Mouse (Mus musculus) gastrocnemius, postnatal 10 days (tissue): Measurements from ENCODE around the gene Med7. TPM values are rescaled to one million over a fixed set of nuclear protein-coding genes. Genes with fewer than 3 reads are reported as not detected.
"Not testable (repeated sequence)": the region's sequence is repeated elsewhere in the genome, so short reads cannot be mapped to it uniquely, and the experiment has no call there.

Experiments used
- DNase-seq: peaks from one replicate; pipeline ENCODE4 v3.0.0; 2021; ENCODE audit warnings: mixed read lengths
- long read RNA-seq, 2 experiments: library from polyadenylated mRNA; stranded (forward); transcript quantifications; one replicate each; pipeline ENCODE4 v2.0.0; 2021
- total RNA-seq, 2 experiments: library from RNA; stranded (reverse); gene quantifications; 2 replicates each; pipeline ENCODE4 v1.2.3; 2021

The Med7 gene
- 10 to 100 TPM; 17.4 to 18.4 TPM for total RNA-seq
- long read RNA-seq, experiment 1, transcript Med7-203 (3 exons, 2,547 nt): major isoform, 8 of 17 reads
- long read RNA-seq, experiment 1, partial matches to known transcripts: 0 of 17 reads
- long read RNA-seq, experiment 1, other reads (novel, unspliced or antisense): 1 of 17 reads
- long read RNA-seq, experiment 2, partial matches to known transcripts: 0 of 11 reads
- long read RNA-seq, experiment 2, other reads (novel, unspliced or antisense): 1 of 11 reads

DNA sequence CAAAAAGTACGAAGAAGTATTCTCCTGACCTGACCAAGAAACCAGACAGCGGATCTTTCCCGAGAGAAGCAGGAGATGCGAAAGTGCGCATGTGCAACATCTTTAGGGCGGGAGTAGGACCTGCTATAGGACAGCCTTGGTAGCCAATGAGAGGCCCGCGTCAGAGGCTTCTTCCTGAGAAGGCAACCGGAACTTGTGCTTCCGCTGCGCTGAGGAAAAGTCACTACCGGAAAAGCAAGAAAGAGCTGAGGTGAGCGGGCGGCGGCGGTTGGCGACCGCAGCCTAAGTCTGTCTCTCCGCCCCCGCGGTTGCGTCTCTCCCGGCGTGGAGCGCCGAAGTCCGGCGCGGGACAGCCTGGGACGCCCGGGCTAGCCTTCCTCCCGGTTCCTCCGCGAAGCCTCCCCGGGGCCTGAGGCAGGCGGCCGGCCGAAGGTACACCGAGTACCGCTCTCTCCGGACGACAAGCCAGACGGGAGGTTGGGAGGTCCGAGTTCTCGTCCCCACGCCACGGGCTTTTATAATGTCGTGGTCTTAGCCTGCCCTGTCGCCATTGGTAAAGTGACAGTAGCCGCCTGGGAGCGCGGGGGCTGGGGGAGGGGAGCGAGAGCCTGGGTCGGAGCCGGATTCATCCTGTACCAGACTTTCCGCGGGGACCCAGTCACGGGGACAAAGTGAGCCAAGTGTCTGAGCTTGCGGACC, at the start of gene Med7:
Gene Med7 (plus strand): TSS at position 166 of the 699 bp plus-strand sequence.
- peak; percentile 89 for DNase-seq

DNA sequence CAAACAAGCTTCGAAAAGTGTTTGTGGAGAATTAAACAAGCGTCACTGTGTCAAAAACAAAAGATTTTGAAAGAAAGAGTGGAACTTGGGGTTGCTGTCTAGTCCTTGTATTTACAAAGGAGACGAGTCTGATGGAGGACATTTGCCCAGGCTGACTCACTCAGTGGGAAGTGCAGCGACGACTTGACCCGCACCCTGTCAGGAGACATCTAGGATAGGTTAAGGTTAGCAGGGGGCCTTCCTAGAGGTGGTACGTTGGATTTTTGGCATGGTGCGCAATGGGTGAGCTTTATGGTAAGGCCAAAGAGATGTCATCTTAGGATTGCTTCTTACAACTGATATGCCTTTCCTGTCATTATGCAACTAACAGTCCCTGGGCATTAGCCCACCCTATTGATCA, 49.7 kb upstream of the Med7 start:
- no peak for DNase-seq

DNA sequence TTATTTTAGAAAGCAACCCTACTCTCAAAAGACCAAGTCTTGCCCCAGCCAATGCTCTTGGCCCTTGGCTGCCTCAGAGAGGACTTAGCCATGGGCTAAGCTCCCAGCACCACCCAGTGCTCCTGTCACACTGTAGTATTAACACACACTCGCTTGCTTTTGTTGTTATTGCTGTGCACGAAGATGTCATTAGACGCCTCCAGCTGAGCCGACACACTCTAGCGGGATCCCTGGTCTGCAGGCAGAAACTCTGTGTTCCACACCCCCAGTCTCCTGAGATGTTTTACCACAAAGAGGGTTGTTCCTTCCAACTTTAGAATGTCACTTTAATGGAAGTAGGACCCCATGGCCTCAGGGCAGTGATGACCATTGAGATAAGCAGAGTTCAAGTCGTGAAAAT, 48.3 kb upstream of the Med7 start:
- DNase-seq: no peak

DNA sequence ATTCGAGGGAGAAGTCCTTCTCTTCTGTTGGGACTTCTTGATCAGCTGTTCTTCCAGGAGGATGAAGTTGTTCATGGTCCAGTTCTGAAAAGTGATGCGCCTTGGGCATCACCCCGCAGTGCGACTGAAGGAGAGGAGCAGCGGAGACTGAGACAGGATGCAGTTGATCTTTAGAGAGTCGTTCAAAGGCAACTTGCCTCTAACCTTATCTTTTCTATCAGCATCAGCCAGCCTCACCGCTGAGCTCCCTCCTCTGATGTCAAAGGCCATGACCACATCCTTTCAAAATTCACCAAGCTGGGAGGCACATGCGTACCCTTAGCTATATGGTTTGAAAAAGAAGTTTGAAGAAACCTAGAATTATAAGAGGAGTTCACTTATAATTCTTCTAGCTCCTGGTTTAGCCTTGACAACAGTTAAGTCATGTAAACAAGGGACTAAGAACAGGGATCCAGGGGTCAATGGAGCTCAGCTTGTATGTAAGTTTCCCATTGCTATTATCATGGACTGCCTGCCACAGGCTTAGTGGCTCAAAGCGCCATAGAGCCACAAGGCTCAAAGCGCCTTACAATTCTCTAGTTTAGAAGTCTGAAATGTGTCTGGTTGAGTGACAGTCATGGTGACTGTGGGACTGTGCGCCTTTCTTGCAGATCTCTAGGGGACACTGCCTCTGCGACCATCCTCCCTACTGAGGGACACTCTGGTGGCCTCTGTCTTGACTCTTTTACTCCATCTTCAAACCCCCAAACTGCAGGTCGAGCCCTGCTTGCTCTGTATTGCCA, 47.2 kb upstream of the Med7 start, which contains the start of gene Itk:
Gene Itk (minus strand): TSS at position 180 of the 782 bp plus-strand sequence.
- no peak for DNase-seq

DNA sequence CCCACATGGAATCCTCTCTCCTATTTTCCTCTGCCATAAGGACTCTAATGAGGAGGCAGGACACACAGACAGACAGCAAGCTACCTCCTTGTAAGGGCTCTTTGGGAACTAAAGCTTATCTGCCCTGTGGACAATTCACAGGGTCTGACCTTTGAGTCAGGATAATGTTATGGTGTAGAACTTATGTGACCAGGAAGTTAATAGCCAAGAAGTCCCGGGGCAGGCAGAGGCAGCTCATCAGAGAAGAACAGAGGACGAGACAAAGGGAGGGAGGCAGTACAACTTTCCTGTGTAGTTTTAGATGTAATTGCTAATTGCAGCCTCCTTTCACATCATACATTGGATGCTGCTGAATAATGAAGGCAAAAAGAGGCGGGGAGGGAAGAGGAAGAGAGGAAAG, 46.1 kb upstream of the Med7 start:
- DNase-seq: no peak

DNA sequence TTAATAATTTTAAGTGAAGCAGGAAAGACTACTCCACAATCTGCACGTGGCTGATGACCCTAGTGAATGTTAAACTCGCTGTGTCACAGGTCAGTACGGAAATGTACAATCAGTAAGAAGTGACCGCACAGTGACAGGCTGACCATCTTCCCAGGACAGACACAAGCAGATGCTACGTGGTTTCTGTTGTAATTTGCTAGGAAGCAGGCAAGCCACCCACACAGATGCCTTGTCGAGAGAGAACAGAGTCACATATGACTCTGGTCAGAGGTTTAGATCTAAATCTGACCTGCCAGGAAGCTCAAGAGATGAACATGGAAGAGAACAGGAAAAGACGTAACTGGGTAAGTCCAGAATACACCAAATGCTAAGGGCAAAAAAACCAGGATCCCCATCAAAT, 43.8 kb upstream of the Med7 start:
- DNase-seq: no peak

DNA sequence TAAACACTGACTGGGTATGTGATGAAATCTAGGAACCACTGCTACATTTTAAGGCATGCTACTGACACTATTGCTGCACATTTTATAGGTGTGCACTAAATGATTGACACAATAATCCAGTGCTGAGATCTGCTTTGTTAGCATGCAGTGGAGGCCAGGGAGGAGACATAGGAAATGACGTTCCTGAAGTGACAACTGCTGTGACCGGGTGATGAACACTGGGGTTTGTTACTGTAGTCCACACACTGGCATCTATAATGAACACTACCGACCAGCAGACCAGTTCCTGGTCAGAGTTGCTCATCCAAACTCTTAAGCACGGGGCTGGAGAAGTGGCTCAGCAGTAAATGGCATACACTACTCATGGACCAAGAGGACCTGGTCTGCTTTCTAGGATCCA, 43.3 kb upstream of the Med7 start:
- no peak for DNase-seq

DNA sequence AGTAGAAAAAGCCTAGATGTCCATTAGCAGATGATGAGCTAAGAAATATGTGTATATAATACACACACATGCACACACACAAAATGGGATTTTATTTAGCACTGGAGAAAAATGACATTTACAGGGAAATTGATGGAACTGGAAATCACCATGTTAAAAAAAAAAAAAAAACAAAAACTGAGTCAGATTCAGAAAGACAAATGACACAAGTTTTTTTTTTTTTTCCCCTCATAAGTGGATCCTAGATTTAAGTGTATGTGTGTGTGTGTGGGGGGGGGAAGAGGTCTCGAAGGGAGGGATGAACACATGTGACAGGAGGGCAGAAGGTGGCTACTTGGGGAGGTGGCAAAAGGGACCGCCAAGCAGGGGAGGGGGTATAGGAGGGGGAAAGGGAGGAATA, 41.6 kb upstream of the Med7 start:
- DNase-seq: no peak

DNA sequence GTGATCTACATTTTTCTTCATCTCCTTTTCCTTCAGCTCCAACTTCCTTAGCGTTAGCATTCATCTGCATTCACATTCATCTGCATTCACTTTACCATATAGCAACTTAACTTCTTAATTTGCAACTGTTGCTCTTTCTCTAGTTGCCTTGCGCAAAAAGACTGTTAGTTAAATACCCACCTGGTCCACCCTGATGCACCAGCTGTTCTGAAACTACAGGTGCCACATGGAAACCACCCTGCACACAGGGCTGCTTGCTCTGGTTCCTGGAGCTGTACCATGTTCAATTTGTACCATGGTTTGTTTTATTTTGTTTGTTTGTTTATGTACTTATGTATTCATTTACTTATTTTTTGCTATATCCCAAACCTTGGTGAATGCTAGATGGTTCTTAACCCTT, 41.0 kb upstream of the Med7 start:
- no peak for DNase-seq

DNA sequence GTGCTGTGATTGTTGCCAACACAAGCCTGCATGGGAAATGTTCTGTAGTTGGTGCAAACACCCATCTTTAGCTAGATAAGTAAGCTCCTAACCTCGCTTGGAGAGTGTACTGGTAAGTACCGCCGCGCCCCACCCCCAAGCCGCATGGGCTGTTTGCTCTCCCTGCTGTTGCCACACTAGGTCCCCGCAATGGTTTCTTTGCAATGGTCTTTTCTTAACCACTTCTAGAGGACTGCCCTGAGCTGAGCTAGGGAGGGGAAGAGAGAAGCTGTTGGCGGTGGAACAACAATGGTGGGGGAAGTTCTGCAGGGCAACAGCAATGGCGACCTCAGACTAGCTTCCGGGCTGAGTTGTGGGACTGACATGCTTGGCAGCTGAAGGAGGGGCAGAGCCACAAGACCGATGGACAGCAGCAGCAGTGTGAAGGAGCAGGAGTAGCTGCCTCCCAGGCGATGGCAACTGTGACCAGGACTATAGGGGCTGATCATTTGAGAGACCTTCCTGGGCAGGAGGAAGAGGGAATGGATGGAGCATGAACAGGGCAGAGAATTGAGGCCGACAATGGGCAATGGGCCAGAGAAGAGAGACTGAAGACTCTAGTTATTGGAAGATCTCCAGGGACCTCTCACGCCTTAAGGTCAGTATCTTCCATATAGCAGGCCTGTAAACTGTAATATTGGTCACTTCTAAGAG, 40.4 kb upstream of the Med7 start, which contains the start of gene Fam71b:
Gene Fam71b (plus strand): TSS at position 393 of the 693 bp plus-strand sequence.
- no peak for DNase-seq

DNA sequence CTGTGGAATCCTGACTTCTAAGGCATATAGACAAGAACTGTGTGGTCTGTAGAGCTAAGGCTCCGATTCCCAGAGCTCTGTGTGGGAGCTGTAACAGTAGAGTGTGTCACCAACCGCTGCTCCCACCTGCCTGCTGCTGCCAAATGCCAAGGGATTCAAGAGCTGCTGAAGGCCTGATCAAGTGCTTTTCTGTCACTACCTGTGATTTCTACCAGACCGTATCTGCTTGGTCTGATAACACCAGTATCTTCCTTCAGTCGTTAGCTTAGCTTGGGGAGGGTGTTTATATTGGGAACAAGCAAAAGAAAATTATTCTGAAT, 39.9 kb upstream of the Med7 start:
- DNase-seq: no peak

DNA sequence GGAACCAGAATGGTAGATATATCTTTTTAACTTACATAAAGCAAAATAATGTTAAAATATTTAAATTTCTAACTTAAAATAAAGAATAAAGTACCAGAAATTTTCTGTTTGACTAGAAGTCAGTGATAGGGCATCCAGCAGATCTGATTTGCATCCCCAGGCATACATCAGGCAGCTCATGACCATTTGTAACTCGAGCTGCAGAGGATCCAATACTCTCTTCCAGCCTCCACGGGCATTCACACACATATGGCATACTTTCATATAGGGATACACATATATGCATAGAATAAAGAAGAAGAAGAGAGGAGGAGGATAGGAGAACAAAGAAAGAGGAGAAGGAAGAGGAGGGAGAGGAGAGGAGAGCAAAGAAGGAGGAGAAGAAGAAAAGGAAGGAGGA, 38.8 kb upstream of the Med7 start:
- DNase-seq: no peak

DNA sequence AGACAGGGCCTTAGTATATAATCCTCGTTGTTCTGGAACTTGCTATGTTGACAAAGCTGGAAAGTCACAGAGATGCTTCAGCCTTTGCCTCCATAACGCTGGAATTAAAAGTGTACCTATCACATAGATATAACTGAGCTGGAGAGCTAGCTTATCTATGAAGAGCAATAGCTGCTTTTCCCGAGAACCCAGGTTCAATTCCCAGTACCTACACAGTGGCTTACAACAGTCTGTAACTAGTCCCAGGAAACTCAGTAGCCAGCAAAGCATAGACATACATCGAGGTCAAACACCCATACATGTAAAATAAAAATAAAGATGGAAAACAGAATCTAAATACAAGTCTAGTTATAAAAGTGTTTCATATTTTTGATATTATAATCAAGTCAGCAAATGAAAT, 38.3 kb upstream of the Med7 start:
- no peak for DNase-seq

DNA sequence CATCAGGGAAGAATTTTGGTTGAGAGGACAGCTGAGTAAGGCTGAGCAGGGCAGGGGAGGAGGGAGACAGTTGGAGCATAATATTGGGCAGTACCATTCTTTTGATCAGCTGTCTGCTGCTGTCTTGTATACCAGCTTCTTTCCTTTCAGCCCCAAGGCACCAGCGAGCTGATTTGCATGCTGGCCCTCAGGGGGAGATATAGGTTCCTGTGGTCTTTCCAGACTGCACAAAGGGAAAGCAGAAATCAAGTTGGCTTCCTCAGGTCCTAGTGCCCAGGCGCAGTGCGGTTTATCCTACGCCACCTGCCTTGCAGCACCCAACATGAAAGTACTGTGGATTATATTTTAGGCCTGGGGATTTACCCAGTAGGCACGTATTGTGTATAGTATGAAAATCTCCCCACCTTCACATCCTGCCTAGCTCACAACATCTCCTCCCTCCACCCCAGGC, 37.8 kb upstream of the Med7 start:
- no peak for DNase-seq

DNA sequence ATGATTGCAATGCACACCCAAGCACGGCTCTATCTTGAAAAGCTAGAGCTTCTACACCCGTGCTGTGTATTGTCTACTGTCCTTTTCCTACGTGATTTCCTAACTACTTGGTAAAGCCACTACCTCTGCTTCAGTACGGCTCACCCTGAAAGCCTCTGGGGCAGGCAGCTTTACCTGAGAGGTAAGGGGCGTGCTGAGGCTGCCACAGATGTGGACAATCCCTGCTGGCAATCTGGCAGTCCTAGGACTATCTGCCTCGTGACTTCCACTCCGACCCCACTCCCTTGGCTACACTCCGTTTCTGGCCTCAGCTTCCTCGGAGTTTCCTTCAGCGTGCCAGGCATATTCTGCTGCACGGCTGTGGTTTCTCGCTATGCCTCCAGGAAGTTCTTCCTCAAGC, 35.2 kb upstream of the Med7 start:
- no peak for DNase-seq

DNA sequence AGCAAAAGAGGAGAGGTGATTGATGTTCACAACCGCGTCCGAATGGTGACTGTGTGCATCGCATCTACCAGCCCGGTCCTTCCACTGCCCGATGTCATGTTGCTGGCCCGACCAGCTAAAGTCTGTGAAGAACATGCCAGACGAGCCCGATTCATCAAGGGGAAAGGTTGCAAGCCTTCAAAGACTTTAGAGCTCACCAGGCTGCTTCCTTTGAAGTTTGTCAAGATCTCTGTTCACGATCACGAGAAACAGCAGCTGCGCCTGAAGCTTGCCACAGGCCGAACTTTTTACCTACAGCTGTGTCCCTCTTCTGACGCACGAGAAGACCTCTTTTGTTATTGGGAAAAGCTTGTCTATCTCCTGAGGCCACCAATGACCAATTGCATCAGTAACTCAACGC, 31.7 kb upstream of the Med7 start:
- DNase-seq: no peak

DNA sequence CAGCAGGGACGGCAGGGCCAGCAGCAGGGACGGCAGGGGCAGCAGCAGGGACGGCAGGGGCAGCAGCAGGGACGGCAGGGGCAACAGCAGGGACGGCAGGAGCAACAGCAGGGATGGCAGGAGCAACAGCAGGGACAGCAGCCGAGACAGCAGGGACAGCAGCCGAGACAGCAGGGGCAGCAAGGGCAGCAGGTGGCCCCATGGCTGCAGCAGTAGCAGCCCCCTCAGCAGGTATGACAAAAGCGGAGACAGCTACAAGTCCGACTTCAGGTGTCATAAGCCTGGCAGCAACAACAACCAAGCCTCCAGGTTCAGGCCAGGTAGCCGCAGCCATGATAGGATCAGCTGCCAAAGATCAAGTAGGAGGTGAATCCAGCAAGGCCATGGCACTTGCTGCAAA, 30.0 kb upstream of the Med7 start:
- DNase-seq: no peak

DNA sequence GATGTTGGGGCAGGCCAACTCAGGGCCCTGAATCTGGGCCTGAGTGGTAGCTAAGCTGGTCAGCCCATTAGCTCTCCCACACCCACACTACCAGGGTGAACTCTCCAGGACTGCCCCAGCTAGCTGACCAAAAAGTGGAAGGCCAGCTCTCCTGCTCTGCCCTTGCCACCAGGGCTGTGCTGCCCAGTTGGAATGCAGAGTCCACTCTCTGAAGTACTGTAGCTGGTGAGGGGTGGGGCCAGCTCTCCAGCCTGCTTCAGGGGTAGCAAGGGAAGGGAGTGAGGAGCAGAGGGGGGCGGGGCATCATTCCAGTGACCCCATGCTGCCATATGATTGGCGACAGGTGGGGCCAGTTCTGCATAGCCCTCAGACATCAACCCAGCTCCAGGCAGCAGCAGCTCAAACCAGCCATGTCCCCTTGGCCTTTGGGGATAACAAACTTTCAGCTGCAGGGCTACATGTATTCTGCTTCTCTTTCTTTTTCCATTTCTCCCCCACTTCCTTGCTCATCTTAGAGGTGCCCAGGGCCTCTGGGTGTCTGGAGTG, 26.6 kb upstream of the Med7 start:
- no peak for DNase-seq

DNA sequence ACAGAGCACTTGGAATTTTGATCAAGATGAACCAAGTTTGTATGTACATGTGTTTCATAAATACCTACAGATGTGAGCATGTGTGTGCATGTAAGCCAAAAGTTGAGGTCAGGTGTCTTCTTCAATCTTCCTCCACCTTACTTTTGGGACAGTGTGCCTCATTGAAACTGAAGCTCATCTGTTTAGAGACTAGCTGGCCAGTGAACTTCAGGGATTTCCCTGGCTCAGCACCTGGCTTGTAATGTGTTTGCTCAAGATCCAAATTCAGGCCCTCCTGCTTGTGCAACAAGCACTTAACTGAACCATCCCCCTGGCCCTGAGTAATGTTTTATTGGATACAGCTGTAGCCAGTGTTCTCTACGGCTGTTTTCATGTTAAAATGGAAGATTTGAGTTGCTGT, 18.3 kb upstream of the Med7 start:
- no peak for DNase-seq

DNA sequence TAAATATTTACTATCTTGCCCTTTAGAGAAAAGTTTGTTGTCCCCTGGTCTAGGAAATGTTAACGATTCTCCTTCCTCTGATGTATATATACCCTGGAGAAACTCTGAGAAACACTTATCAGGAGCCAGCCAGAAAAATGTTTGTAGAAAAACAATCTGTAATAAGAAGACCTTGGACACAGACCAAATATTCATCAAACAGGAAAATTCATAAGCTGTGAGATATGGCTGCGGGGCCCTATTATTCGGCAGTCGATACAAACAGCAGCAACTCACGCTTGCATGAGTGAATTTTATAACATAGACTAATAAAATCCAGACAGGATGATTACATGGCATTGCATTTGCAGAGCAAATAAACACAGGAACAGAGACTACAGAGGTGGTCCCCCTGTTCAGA, 17.9 kb upstream of the Med7 start:
- DNase-seq: no peak

DNA sequence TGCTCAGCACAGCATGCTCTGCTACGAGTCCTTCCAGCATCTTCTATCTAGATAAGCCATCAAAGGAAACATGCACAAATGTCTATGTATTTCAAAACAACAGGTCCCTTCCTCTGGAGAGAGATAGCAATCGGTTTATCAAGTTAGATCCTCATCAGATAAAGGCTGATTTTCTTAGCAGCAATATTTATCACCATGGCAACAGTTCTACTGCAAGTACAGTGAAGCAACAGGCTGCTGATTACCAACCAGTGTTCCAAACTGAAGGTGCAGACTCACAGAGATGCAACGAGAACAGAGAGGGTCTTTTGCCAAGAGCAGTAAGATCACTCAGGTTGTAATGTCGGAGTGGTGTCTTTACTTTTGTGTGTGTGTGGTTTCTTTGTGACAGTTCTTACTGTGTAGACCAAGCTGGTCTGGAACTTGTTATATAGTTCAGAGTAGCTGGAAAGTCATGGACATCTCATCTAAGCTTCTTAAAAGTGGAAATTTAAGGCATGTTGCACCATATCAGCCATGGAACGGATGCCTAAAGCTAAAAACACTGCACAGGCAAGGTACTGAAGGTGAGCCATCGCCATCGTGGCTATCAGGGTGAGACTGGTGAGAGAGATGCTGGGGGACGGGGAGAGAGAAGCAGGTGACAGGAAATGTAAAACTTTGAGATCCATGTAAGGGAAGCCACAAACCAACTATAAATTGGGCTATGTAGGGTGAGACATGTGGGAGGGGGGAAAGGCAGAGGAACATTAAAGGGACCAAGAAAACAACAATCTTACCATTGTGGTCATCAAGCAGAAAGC, 15.4 kb upstream of the Med7 start:
- no peak for DNase-seq

DNA sequence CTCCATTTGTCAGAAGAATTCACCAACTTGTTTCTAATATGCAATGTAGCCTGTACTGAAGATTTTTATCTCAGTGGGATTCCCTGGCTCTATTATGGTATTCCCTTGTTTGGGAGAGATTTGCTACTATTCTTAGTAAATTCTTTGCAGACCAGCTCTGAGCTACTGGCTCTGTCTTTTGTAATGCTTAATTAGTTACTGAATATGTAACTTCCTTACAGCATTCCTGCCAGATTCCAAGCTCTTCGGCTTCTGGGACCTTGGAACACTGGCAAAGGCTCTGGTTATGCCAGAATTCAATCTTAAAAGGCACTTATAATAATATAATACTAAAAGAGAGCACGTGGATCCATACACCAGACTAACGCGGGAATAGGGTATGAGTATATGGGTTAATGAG, 8.6 kb upstream of the Med7 start:
- DNase-seq: not testable (repeated sequence)
